Mouse (Mus musculus) small intestine, adult 2 months (tissue): ENCODE results near the gene Slc16a3.

Experiments used
- CTCF ChIP-seq: fragments of 200-500 bp; IDR thresholded peaks from 2 replicates; pipeline ENCODE4 v1.5.1; 2012; ENCODE audit warnings: low read depth, mild to moderate bottlenecking, control low read depth, inconsistent platforms, low read length, moderate library complexity, mixed read lengths; ENCODE audit not compliant: insufficient replicate concordance, insufficient read length; ENCODE audit errors: extremely low read depth
- POLR2A ChIP-seq: fragments of 200-500 bp; IDR thresholded peaks from 2 replicates; pipeline ENCODE4 v1.6.1; 2012; ENCODE audit warnings: low read depth, mild to moderate bottlenecking, control low read depth, inconsistent platforms, low read length, moderate library complexity

DNA sequence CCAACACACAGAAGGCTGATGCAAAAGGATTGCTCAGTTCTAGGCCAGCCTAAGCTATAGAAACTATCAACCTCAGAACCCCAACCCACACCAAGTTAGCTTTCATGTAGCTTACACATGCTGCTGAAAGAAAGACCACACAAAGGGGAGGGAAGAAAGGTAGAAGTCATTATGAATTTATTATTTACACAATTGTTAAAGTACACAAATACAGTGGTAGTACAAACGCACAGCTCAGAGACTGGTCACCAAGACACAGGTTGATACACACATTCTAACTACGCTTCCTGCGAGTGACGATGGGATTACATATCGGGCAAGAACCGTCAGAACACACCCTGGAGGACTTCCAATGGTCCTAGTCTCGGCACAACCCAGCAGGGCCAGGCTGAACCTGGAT, 13.3 kb downstream of the Slc16a3 start:
- no peak for TF ChIP-seq POLR2A
- TF ChIP-seq CTCF: no peak
